Comparison of ENCODE assay signal across 8 mouse cellular contexts in genomic region chr16:87495716-87496447, GRCm38 (mm10). TPM values are rescaled to one million over a fixed set of nuclear protein-coding genes. Genes with fewer than 3 reads are reported as not detected.
DNase-seq lines count a peak whose midpoint lies in the region; ATAC-seq lines count a peak whose summit lies in the region.

TSS of gene Cct8 (minus strand) at chr16:87495873.

- peaks cover 23% of the 10 kb centered on the region for H3K4me1 ChIP-seq in hindbrain, embryonic 15.5 days (replicated peaks)

- peak within 1 kb of the TSS; percentile 71 for H3K9ac ChIP-seq in hindbrain, embryonic 15.5 days

- peak within 1 kb of the TSS; percentile 80 for H3K27ac ChIP-seq in hindbrain, embryonic 15.5 days (replicated peaks)

- ATAC-seq in hindbrain, embryonic 15.5 days (ENCODE audit: low FRiP score, low read depth) = peak; percentile 95

- no peaks in the 10 kb centered on the region for H3K9me3 ChIP-seq in hindbrain, embryonic 15.5 days

- under 1% methylated on average over 48 of the region's 48 CpGs for WGBS in hindbrain, embryonic 15.5 days

- H3K4me3 ChIP-seq in hindbrain, embryonic 15.5 days = peak within 1 kb of the TSS; percentile 61

- H3K36me3 ChIP-seq in hindbrain, embryonic 15.5 days = peaks cover 30% of the 10 kb centered on the region

- peak within 1 kb of the TSS; percentile 83 for H3K4me2 ChIP-seq in hindbrain, embryonic 15.5 days

- DNase-seq in T-cell, adult 2 months (ENCODE audit: low spot score) = peak; percentile 97
- peak; percentile 96 for DNase-seq in cerebellum, postnatal 36 days
- DNase-seq in frontal cortex, postnatal 36 days (ENCODE audit: low spot score in 2 of 2) = peak; percentile 96 to 97
- peak; percentile 94 for DNase-seq in left cerebral cortex, adult 11 months (ENCODE audit: low spot score)
- peak; percentile 98 for DNase-seq in lung, postnatal 4 days
- peak; percentile 93 for DNase-seq in retina, postnatal 7 days (ENCODE audit: low read depth, low spot score)
- DNase-seq in urinary bladder, adult 2 months (ENCODE audit: low spot score) = peak; percentile 87

- no peaks in the 10 kb centered on the region for H3K27me3 ChIP-seq in hindbrain, embryonic 15.5 days

RNA-seq across cellular contexts. Expression of gene Cct8, which starts in this region (rescaled TPM):
- polyA plus RNA-seq in hindbrain, embryonic 15.5 days (2015; fragmentation: Nextera tagmentation; extraction: Ambion mirVana) = 375 and 387 TPM in 2 replicates
- polyA plus RNA-seq in urinary bladder, adult 2 months (2012; rRNA removed) = 119 and 127 TPM in 2 replicates

Comparison
In these comparisons a context has a peak if more than half of its experiments do, and no peak if none do; other contexts are left out.
1. Peak in every context shown above with its lines: DNase-seq, ATAC-seq, H3K4me3 ChIP-seq and H3K27ac ChIP-seq.